Mouse (Mus musculus): Measurements from ENCODE around the gene Stab1.

DNA sequence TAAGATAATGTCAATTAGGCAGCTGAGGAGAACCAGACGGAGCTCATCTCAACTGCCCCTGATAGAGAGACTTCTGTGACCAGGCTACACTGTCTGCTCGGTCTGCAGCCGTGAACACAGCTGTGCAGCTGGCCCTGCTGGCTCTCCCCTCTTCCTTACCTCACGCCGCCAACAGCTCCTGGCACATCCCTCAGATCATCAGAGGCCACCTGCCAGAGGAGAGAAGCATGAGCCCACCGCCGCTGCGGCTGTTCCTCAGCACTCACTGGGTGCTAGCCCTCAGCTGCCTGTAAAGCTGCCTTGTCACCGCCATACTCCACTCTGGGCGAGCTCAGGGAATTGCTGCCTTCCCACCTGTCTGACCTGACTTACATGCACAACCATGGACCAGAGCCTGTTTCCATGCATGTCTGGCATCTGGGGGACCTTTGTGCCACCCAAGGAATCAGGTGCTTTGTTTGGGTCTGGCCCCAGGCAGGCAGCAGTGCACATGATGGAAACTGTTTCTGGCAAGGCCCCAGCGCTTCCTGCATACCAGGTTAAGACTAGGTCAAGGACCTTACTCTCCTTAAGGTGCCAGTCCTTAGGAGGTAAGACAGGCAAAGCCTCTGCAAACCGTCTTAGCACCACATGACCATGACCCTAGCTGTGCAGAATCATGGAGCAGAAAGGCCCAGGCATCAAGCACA lies 11.4 kb upstream of the Stab1 start:
- TF ChIP-seq CTCF (conservative IDR thresholded peaks at IDR 0.05; ENCODE audit: insufficient read depth, insufficient read length, low read depth, low read length) (no peak), POLR2A (IDR thresholded peaks at IDR 0.05; ENCODE audit: low read depth, low read length) (no peak)
